Mouse (Mus musculus) neural tube, embryonic 10.5 days (tissue): ENCODE results near the gene G430095P16Rik.
A peak's percentile ranks its signal among the peaks of the same experiment; 100 is the strongest.

Source experiments
- DNase-seq: peaks from one replicate; pipeline ENCODE4 v3.0.0-alpha.2; 2017; ENCODE audit warnings: low spot score; ENCODE audit errors: extremely low spot score

The G430095P16Rik gene

GRCm38 (mm10) chr8:84768343-84769095 is 45.7 kb downstream of the G430095P16Rik start:
- no peak for DNase-seq

GRCm38 (mm10) chr8:84769324-84769723 is 46.5 kb downstream of the G430095P16Rik start:
- no peak for DNase-seq

GRCm38 (mm10) chr8:84770100-84770953 is 47.5 kb downstream of the G430095P16Rik start:
- no peak for DNase-seq

GRCm38 (mm10) chr8:84771000-84771687 is 48.3 kb downstream of the G430095P16Rik start:
- DNase-seq: no peak

GRCm38 (mm10) chr8:84771941-84772378 is 49.2 kb downstream of the G430095P16Rik start:
- DNase-seq: peak; percentile 67

- no peak for DNase-seq
These were observed 49.8 kb downstream of the G430095P16Rik start for GRCm38 (mm10) chr8:84772628-84773027.

- no peak for DNase-seq
These were observed 50.5 kb downstream of the G430095P16Rik start for GRCm38 (mm10) chr8:84773304-84773703.

- DNase-seq: peak; percentile 43
These were observed 51.0 kb downstream of the G430095P16Rik start for GRCm38 (mm10) chr8:84773833-84774232.

GRCm38 (mm10) chr8:84774473-84774911 is 51.7 kb downstream of the G430095P16Rik start:
- DNase-seq: peak; percentile 48

GRCm38 (mm10) chr8:84775105-84775591 is 52.3 kb downstream of the G430095P16Rik start:
- peak; percentile 48 for DNase-seq

GRCm38 (mm10) chr8:84775621-84776113 is 52.9 kb downstream of the G430095P16Rik start:
- DNase-seq: no peak
